Mouse (Mus musculus) spleen, adult 2 months (tissue): ENCODE data around the gene Zbtb49.
A peak's percentile ranks its signal among the peaks of the same experiment; 100 is the strongest.

Source experiments
- CTCF ChIP-seq: fragments of 200-500 bp; IDR thresholded peaks from 2 replicates; pipeline ENCODE4 v1.5.1; 2011; ENCODE audit warnings: mild to moderate bottlenecking, inconsistent platforms; ENCODE audit not compliant: insufficient read depth, insufficient read length, insufficient replicate concordance; ENCODE audit errors: extremely low read depth
- POLR2A ChIP-seq: fragments of 200-500 bp; IDR thresholded peaks from 2 replicates; pipeline ENCODE4 v1.6.1; 2011; ENCODE audit warnings: low read depth, low read length, inconsistent platforms

DNA sequence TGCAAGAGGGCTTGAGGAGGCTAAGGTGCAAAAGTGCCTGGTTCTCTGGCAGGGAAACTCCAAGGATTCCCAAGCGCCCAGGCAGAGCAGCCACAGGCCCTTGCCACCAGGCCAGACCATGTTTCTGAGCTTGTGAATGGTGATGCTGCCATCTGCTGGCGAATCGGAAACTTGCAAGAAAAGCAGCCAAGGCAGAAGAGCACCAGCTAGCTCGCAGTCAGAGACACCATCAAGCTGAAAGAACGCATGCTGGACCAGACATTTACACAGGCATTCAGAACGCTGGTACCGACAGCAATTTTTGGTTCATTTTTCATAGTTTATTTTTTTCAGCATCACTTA lies 22.8 kb downstream of the Zbtb49 start:
- no peak for TF ChIP-seq POLR2A
- peak; percentile 80; the same call in 1 of the 2 replicates for TF ChIP-seq CTCF
